Mouse (Mus musculus): ENCODE measurements around the gene Wdr90. TPM values are rescaled to one million over a fixed set of nuclear protein-coding genes. Genes with fewer than 3 reads are reported as not detected.
"Not testable (repeated sequence)": the region's sequence is repeated elsewhere in the genome, so short reads cannot be mapped to it uniquely, and the experiment has no call there.

Wdr90 gene
- total RNA-seq, 2 experiments from 2014 or later = 20.1 to 21.7 TPM

DNA sequence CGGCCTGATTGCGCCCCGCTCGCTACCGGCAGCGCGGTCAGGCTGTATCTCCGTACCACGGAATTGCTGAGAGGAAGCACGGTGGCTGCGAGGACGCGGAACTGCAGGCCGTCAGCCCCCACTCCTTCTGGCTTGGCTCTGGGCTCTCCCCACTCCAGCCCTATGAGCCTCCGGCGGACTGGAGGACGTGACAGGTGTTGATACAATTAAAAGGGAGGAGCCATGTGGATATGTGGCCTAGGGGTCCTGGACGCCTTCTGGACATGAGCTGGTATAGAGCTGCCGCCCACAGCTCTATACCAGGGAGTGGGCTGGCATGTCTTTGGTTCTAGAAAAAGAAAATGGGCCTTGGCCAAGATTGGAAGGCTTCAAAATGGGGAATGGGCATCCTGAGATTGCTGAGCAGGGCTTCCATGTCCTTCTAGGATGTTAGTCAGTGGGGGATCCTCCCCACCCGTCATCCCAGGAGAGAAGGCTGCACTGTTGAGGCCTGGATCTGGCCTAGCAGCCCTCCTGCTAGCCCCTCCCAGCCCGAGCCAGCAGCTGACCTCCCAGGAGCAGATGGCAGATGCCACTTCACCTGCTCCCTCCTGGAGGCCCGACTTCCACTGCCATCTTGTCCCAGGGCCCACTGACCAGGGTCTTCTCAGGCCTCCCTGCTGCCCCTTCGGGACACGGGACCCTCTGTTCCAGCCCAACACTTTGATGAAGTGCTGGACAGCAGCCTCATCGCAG is 51.5 kb downstream of the Wdr90 start:
- DNase-seq (ENCODE audit: low spot score in 2 of 2) = no peak

DNA sequence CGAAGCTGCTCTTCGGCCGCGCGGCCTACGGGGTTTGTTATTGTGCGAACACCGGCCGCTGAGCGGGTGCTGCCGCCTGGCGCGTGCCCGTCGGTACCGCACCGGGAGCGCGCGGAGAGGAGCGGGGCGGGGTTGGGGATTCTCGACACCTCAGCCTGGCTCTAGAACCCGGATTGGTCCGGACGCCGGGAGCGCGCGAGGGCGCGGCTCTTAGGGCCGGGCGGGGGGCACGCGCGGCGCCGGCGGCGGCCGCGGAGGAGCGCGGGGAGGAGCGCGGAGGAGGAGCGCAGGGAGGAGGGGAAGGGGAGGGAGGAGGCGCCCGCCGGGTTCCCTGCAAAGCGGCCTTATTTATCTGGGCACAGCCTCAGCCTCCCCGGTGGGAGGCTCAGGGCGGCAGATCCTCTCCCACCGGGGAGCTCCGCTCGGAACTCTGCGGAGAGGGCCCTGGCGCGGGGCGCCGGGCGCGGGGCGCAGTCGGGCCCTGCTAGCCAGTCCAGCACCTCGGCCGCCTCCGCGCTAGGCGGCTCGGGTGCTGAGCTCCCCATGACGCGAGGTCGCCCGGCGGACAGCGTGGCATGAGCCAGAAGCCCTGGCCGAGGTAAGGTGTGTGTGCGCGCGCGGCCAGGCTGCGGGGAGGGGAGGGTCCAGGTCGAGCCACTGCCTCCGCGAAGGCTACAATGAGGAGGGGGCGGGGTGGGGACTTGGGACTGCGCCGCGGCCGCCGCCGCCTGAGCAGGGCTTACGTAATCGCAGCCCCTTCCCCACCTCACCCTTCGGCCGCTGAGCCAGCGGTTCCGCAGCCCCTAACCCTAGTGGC is 52.3 kb downstream of the Wdr90 start, which contains the start of gene Fbxl16:
Gene Fbxl16 (plus strand): TSS at position 297 of the 817 bp plus-strand sequence.
- DNase-seq (ENCODE audit: low spot score in 2 of 2) = peak; percentile 91 to 94

DNA sequence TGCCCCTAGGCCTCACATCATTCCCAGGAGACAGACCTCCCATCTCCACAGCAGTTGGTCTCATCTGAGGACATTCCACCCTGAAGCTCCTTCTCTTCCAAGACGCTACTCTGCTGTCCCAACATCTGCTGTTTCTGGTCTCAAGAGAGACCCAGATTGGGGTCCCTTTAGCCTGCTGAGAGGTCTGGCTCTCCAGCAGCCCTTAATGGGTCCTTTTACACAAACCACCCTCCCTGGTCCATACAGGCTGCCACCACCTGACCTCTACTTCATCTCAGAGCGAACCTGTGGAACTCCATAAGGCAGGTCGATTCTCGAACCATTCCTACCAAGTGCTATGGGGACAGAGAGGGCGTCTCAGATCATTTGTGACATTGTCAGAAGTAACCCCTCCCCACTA is 53.3 kb downstream of the Wdr90 start:
- no peak for DNase-seq (ENCODE audit: low spot score in 2 of 2)

DNA sequence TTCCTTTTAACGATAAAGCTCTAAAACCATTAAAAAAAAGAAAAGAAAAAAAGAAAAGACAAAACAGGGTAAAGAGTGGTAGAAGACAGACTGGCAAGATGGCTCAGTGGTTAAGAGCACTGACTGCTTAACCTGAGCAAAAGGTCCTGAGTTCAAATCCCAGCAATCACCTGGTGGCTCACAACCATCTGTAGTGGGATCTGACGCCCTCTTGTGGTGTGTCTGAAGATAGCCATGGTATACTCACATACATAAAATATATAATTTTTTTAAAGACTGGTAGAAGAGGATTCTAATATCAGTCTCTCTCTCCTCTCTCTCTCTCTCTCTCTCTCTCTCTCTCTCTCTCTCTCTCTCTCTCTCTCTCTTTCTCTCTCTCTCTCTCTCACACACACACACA is 53.8 kb downstream of the Wdr90 start:
- DNase-seq (ENCODE audit: low spot score in 2 of 2) = not testable (repeated sequence)

DNA sequence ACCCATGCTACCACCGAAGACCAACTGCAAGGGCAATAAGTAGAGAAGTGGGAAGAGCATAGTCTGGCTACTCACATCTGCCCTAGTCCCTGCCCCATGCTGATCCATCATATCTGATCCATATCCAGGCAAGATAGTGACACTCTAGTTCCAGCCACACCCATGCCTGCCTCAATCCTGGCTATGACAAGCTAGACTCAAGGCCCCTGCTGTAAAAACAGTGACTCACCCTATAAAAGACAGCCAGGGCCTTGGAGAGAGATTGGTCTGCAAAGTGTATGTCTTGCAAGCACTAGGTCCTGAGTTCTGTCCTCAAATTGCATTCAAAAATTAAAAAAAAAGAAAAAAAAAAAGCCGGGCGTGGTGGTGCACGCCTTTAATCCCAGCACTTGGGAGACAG is 54.8 kb downstream of the Wdr90 start:
- DNase-seq (ENCODE audit: low spot score in 2 of 2) = no peak

DNA sequence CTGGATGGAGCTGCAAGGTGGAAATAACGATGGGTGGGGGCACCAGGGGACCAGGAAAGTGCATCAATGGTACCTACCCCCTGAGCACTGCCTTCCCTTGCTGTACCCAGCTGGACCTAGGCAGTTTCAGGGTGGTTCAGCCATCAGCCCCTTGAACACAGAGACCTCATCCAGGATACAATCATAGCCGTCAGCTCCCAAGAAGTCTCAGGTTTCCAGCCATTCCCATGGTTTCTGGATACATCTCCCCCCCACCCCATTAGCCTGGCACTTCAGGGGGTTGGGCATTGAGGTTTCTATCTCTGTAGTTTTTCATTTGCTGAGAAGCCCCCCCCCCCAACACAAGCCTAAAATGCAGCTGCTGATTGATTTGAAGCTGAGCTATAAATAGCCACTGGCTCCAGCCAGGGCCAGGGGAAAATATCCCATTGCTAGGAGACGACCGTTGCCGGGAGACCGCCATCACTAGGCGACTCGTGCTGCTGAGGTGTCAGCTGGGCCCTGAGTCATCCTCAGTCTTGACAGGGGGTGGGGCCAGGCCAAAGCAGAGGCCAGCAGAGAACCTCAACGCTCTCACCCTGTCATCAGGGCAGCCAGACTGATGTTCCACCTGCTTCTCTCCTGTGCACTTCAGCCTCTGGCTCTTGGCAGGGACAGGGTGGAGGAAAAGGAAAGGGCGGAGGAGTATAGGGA is 58.3 kb downstream of the Wdr90 start:
- peak; percentile 90 to 92 for DNase-seq (ENCODE audit: low spot score in 2 of 2)

DNA sequence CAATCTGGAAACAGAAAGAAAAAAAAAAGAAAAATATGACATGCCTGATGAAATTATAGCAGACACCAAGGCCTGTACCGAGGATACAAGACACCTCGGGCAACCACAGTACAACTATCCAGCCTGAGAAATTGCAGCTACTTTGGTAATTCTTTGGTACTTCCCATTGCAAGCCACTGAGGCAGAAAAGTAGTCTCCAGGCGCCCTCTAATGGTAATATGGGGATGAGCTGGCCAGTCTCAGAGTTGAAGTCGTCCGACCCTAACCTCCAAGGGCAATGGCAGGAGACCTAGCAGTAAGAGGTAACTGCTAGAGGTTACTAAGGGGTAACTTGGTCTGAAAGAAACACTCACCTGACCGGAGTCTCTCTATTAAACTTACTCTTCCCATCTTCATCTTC is 60.3 kb downstream of the Wdr90 start:
- peak in 1 of 2 experiments; percentile 87 for DNase-seq (ENCODE audit: low spot score in 2 of 2)

DNA sequence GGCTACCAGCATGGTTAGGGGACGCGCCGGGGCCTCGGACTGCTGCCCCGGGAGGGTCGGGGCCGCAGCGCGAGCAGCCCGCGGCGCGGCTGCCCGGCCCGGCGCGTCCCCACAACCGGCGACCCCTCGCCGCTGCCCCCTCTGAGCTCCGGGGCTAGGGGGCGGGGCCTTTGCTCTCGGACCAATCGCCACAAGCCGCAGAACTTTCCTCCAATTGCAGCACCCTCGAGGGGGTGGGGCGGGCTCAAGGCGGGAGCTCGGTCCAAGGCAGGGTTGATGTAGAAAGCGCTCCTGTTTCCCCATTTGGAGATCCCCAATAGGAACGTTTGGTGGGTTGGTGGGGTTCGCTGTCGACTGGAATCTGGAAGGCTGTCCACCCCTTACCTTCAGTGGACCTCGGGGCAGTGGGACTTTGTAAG is 64.3 kb downstream of the Wdr90 start, which contains the start of gene Metrn:
Gene Metrn (minus strand): TSS at position 186 of the 419 bp plus-strand sequence.
- DNase-seq (ENCODE audit: low spot score in 2 of 2) = peak; percentile 67

DNA sequence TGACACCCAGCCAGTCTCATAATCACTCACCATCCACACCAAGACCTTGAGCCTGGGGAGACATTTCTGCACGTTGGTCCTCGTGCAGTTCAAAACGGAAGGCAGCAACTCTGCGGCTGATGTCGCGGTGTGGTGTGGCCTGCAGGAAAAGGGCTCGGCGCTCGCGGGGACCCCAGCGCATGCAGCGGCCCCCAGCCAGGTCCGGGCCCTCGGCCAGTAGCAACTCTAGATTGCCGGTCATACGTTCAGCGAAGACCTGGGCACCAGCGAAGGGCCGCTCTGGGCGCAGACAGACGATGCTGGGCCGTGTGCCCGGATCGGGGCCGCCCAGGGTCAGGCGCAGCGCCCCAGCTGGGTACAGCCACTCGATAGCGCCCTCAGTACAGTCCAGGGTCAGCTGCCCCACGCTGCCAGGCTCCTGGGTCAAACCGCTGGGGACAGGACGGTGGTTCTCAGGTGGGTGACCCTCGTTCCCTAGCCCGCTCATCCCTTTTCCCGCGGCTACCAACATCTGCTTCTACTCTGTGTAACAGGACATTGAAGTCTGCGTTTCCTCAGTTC is 65.0 kb downstream of the Wdr90 start:
- DNase-seq (ENCODE audit: low spot score in 2 of 2) = no peak

DNA sequence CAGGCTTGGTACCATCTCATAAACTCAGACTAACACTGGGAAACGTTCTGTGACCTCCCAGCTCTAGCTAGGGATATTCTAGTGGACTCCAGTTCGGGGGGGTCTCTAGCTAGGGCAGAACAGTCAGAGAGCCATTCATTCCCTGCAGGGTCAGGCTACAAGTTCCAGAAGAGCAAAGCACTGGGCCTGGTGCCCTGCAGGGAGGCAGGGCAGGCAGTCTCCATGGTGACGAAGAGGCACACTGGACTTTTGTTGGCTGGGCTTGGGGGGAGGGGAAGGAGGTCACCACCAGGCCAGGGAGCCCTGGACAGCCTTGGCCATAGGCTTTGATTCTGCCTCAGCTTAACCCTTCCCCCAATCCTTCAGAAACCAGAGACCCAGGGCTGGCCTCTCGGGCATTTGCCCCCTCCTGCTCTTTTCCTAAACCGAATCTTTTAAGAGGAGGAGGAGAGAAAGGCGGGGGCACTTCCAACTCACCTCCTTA is 65.7 kb downstream of the Wdr90 start, which contains the start of gene AC134908.4:
Gene AC134908.4 (minus strand): TSS at position 51 of the 484 bp plus-strand sequence.
- DNase-seq (ENCODE audit: low spot score in 2 of 2) = peak in 1 of 2 experiments; percentile 72

DNA sequence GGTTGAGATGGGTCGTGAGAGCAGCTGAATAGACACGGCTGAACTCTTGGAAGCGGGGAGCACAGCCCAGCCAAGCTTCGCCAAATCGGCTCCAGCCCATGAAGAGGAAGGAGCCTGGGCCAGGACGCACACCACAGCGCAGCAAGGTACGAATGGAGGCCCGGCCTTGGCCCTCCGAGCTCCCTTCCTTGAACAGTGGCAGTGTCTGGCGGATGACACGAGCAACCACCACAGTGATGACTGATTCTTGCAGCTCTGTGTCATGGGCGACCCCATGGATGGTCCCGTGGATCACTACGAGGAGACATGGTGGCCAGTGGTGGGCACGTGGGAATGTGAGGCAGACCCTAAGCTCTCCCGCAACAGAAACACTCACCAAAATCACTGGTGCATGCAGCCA is 66.3 kb downstream of the Wdr90 start:
- DNase-seq (ENCODE audit: low spot score in 2 of 2) = no peak

Small RNA genes within 50 kb of the gene (microRNA-seq; reads per million reads assigned to microRNA genes)
- 2.0 to 2.7 reads per million in 2 experiments for gene Mir3082

Other genes with a start within 250 kb of the Wdr90 start
- gene Gng13, start 144.3 kb downstream of the Wdr90 start, total RNA-seq (2021) = 100 to 1,000 TPM; 130 to 131 TPM
- 1 to 10 TPM; 1.5 to 1.8 TPM for gene Chtf18, start 134.1 kb downstream of the Wdr90 start, total RNA-seq (2021)
- gene Rpusd1, start 133.8 kb downstream of the Wdr90 start, total RNA-seq (2021) = 10 to 100 TPM; 63.5 to 64.1 TPM
- under 1 TPM in 1 of 2 experiments, not detected in 1; 0.13 TPM for gene Mslnl, start 125.5 kb downstream of the Wdr90 start, total RNA-seq (2021)
- gene Msln, start 107.1 kb downstream of the Wdr90 start, total RNA-seq (2021) = 1 to 10 TPM in 1 of 2 experiments, under 1 TPM in 1; 0.46 to 1.2 TPM
- 10 to 100 TPM; 30.6 to 38.5 TPM for gene Narfl, start 87.7 kb downstream of the Wdr90 start, total RNA-seq (2021)
- gene Haghl, start 75.8 kb downstream of the Wdr90 start, total RNA-seq (2021) = 100 to 1,000 TPM; 103 to 109 TPM
- gene Ccdc78, start 74.9 kb downstream of the Wdr90 start, total RNA-seq (2021) = under 1 TPM; 0.36 to 0.40 TPM
- gene Fam173a, start 68.6 kb downstream of the Wdr90 start, total RNA-seq (2021) = 10 to 100 TPM; 88.8 to 99.3 TPM
- gene AC134908.4, start 65.8 kb downstream of the Wdr90 start, total RNA-seq (2021) = 1 to 10 TPM in 1 of 2 experiments, under 1 TPM in 1; 0.47 to 1.8 TPM
- 10 to 100 TPM; 81.1 to 83.3 TPM for gene Metrn, start 64.4 kb downstream of the Wdr90 start, total RNA-seq (2021)
- gene Fbxl16, start 52.4 kb downstream of the Wdr90 start, total RNA-seq (2021) = 100 to 1,000 TPM; 664 to 720 TPM
- 10 to 100 TPM; 22.6 to 26.4 TPM for gene Wdr24, start 37.9 kb downstream of the Wdr90 start, total RNA-seq (2021)
- 10 to 100 TPM; 52.7 to 55.5 TPM for gene Jmjd8, start 32.6 kb downstream of the Wdr90 start, total RNA-seq (2021)
- 100 to 1,000 TPM; 158 to 165 TPM for gene Stub1, start 28.1 kb downstream of the Wdr90 start, total RNA-seq (2021)
- gene Rhbdl1, start 24.2 kb downstream of the Wdr90 start, total RNA-seq (2021) = 10 to 100 TPM; 42.1 to 43.4 TPM
- 10 to 100 TPM; 21.9 to 22.1 TPM for gene Gm20683, start 19.7 kb downstream of the Wdr90 start, total RNA-seq (2021)
- 100 to 1,000 TPM in 1 of 2 experiments, 10 to 100 TPM in 1; 98.3 to 109 TPM for gene Rhot2, start 16.6 kb downstream of the Wdr90 start, total RNA-seq (2021)
- gene Mcrip2, start 7.3 kb upstream of the Wdr90 start, total RNA-seq (2021) = 10 to 100 TPM; 23.3 to 23.7 TPM
- gene Mettl26, start 13.6 kb upstream of the Wdr90 start, total RNA-seq (2021) = 10 to 100 TPM; 36.3 TPM
- 1 to 10 TPM; 1.7 to 2.2 TPM for gene Wfikkn1, start 19.4 kb upstream of the Wdr90 start, total RNA-seq (2021)
- gene Rab40c, start 58.2 kb upstream of the Wdr90 start, total RNA-seq (2021) = 10 to 100 TPM; 49.4 to 54.7 TPM
- 100 to 1,000 TPM; 108 to 113 TPM for gene Pigq, start 83.4 kb upstream of the Wdr90 start, total RNA-seq (2021)
- under 1 TPM; 0.32 to 0.36 TPM for gene Nhlrc4, start 83.5 kb upstream of the Wdr90 start, total RNA-seq (2021)
- under 1 TPM; 0.99 TPM for gene A930017K11Rik, start 91.1 kb upstream of the Wdr90 start, total RNA-seq (2021)
- gene Capn15, start 124.3 kb upstream of the Wdr90 start, total RNA-seq (2021) = 10 to 100 TPM; 50.6 to 54.1 TPM
- 100 to 1,000 TPM; 106 TPM for gene Rab11fip3, start 208.1 kb upstream of the Wdr90 start, total RNA-seq (2021)
- gene Decr2, start 228.8 kb upstream of the Wdr90 start, total RNA-seq (2021) = 10 to 100 TPM; 27.4 to 29.7 TPM
- gene Nme4, start 234.1 kb upstream of the Wdr90 start, total RNA-seq (2021) = 1 to 10 TPM; 3.8 to 5.8 TPM